Mouse (Mus musculus) liver, embryonic 14.5 days (tissue): Measurements from ENCODE around the gene Aldh3b2.

Experiments used
- CTCF ChIP-seq: IDR thresholded peaks from 2 replicates; pipeline ENCODE4 v1.5.1; 2016; ENCODE audit warnings: antibody characterized with exemption, low read depth, control low read depth
- EP300 ChIP-seq: IDR thresholded peaks from 2 replicates; pipeline ENCODE4 v1.6.1; 2016; ENCODE audit warnings: antibody characterized with exemption, low read depth

- TF ChIP-seq CTCF (no peak), EP300 (no peak)
These were observed 25.1 kb downstream of the Aldh3b2 start for GRCm38 (mm10) chr19:3997231-3997630.
